Mouse (Mus musculus) induced T-regulatory cell, adult 2 months (primary cell): ENCODE results near the gene Fam186b.
A peak's percentile ranks its signal among the peaks of the same experiment; 100 is the strongest.

Experiments
- DNase-seq: peaks from one replicate; pipeline ENCODE4 v3.0.0-alpha.2; 2012; ENCODE audit warnings: low read depth

Gene Fam186b

DNA sequence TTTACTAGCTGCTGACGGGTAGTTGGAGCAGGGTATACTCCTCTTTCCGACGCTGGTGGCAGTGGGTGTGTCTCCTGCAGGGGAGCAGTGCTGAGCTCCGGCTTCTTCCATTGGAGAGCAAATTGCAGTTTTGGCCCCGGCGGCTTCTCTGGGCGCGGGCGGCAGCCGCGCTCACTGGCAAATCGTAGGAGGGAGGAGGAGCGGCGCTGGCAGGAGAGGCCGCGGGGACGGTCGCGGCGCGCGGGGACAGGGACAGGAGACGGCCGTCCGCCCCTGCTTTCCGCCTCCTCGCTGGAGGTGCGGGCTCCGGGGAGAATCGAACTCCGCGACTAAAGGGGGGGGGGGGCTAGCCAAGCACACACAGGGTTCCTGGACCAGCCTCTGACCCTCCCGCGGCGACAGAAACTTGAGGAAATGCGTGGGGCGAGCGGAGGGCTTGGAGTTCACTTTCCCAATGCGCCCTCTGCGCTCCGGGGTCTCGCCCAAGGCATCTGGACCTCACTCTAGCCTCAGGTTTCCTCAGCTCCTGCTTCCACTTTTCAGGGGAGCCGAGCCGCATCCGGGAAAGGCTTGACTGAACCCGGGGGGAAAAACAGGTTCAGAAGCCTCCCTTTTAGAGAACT, 72.0 kb downstream of the Fam186b start:
- DNase-seq = peak; percentile 57

DNA sequence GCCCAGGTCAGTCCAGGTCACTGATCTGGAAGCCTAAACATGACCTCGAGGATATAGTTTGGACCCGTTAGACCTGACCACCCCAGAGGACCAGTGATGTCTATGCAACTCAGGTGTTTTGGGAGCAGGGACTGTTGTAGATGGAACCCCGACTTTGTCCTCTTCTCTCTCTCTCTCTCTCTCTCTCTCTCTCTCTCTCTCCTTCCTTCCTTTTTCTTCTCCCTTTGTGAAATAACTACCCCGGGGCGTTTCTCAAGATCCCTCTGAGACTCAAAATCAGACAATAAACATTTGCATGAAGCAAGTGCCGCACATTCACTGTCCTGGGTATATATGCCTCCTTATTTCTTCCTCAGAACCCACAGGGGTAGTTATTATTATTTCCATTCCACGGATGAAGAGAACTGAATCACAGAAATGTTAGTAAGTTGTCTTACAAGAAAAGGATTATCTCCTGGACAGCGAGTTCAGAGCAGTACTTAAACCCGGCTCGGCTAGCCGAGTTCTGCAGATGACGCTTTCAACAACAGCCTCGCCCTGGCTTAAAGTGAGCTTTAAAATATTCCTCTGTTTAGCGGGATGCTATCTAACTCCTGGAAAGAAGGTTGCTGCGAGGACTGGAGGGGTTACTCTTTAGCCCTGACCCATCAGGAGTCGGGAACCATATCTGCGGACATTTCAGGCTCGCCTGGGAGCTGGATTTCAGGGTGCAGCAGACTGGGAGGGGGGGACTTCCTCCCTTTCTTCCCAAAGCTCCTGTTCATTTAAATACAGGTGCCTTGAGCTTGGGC, 72.7 kb downstream of the Fam186b start:
- peak; percentile 30 for DNase-seq

DNA sequence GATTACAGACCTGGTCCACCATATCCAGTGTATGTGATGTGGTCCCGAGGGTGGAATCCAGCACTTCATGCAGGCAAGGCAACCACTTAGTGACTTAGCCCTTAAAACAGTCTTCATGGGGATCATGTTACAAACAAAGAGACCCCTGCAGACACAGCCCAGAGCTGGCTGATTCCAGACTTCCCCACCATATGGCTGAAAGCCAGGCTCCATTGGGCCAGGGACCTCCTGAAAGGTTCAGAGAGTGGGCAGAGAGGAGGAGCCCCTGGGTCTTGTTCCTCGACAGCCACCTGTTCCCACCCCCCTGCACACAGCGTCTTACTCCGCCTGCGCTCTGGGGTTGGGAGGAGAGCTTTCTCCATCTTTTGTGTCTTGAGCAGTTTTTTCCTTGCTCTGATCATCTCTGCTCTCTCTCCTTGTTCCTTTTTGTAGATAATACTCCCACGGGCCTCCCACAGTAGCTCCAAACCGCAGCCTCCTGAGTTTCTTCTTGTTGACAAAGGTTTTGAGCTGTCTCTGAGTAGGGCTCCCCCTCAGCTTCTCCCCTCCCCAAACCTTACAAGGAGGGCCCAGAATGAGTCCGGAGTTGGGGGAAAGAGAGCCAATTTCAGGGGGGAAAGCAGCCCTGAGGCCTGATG, 74.3 kb downstream of the Fam186b start:
- DNase-seq = no peak
